Mouse (Mus musculus): Measurements from ENCODE around the gene Trim62.

DNA sequence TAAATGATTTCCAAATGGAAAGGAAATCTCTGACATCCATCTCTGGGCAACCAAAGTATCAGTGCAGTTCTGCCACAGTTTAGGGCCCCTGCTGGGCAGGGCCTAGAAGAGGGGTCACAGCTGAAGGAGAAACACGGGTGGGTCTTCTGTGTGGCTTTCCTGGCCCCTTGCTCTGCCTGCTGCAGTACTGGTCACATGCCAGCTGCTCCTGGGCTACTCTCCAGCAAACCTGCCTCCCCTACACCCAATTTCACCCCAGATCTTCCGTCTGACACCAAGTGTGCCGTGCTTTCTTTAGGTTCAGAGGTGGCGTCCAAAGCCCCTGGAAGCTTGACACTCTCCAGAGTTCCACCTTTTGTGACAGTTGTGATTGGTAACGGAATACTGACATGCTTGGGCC lies 52.2 kb downstream of the Trim62 start:
- TF ChIP-seq CTCF (IDR thresholded peaks at IDR 0.05; ENCODE audit: extremely low read depth, insufficient read depth, low read length) = no peak
- no peak for TF ChIP-seq POLR2A (IDR thresholded peaks at IDR 0.05; ENCODE audit: extremely low read depth, insufficient read depth, low read length)
